In the genomic region with DNA sequence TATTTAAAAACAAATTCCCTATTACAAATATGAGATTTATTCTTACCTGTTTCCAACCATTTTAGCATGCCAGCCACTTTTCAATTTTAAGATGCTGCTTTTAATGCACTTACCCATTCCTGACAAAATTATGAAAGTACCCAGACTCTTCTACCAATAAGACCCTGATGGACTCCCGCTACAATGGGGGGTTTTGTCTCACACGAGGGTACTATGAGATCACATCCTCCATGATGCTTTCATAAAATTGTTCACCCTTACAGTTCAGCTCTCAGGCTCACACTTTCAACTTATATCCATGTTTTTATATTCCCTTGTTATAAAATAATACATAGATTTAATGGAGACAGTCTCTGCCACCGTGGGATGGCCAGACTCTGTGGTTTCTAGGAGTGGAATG, we compare ENCODE assay signal across 16 mouse cellular contexts.
DNase-seq lines count a peak whose midpoint lies in the region; ATAC-seq and TF ChIP-seq lines count a peak whose summit lies in the region.
"Had no signal": no experiment of that assay in that cellular context is flagged by ENCODE, and none has a peak within 500 bp of the region (broad histone marks: within the 10 kb centered on the region; RNA-seq: fewer than 3 reads in every experiment).

No protein-coding gene starts in this region.

- no peak overlapping the region for H3K4me3 ChIP-seq in forebrain, embryonic 11.5 days (ENCODE audit: low read depth, low read length)
- H3K4me3 ChIP-seq in forebrain, embryonic 16.5 days (replicated peaks; ENCODE audit: low read length): no peak overlapping the region
- no peak overlapping the region for H3K4me3 ChIP-seq in forebrain, embryonic 13.5 days
- no peak overlapping the region for H3K4me3 ChIP-seq in forebrain, postnatal 0 days (ENCODE audit: low read depth, low read length)
- H3K4me3 ChIP-seq: embryonic facial prominence, embryonic 10.5 days; embryonic facial prominence, embryonic 12.5 days had no signal

- H3K27me3 ChIP-seq in forebrain, embryonic 11.5 days (ENCODE audit: control insufficient read depth, insufficient read depth, low read length): no peaks in the 10 kb centered on the region
- no peaks in the 10 kb centered on the region for H3K27me3 ChIP-seq in forebrain, embryonic 16.5 days (replicated peaks; ENCODE audit: control insufficient read depth, insufficient read depth, low read length)
- H3K27me3 ChIP-seq in forebrain, embryonic 13.5 days: no peaks in the 10 kb centered on the region
- no peaks in the 10 kb centered on the region for H3K27me3 ChIP-seq in forebrain, postnatal 0 days (ENCODE audit: insufficient read depth, low read length)
- H3K27me3 ChIP-seq: embryonic facial prominence, embryonic 12.5 days had no signal

- no peak for TF ChIP-seq POLR2A in brain, embryonic 14.5 days (IDR thresholded peaks at IDR 0.05; ENCODE audit: borderline replicate concordance, extremely low read depth, insufficient read depth, insufficient read length, poor library complexity, severe bottlenecking)

- no peak overlapping the region for H3K4me2 ChIP-seq in forebrain, embryonic 11.5 days (ENCODE audit: low read depth, low read length, severe bottlenecking)
- H3K4me2 ChIP-seq in forebrain, embryonic 16.5 days (ENCODE audit: low read length): no peak overlapping the region
- H3K4me2 ChIP-seq in forebrain, embryonic 13.5 days: peak overlapping the region; percentile 12; the same call in 1 of the 2 replicates
- no peak overlapping the region for H3K4me2 ChIP-seq in forebrain, postnatal 0 days (ENCODE audit: low read depth)
- H3K4me2 ChIP-seq: embryonic facial prominence, embryonic 12.5 days had no signal

- H3K9ac ChIP-seq in forebrain, embryonic 11.5 days (ENCODE audit: low read length): no peak overlapping the region
- no peak overlapping the region for H3K9ac ChIP-seq in forebrain, embryonic 16.5 days (replicated peaks; ENCODE audit: low read depth, low read length)
- no peak overlapping the region for H3K9ac ChIP-seq in forebrain, embryonic 13.5 days
- no peak overlapping the region for H3K9ac ChIP-seq in forebrain, postnatal 0 days
- H3K9ac ChIP-seq: embryonic facial prominence, embryonic 12.5 days had no signal

- no peak for DNase-seq in forebrain, embryonic 11.5 days (ENCODE audit: low spot score)
- no peak for DNase-seq in forebrain, postnatal 0 days
- peak; percentile 12 for DNase-seq in brain, embryonic 14.5 days (ENCODE audit: low read depth)
- no peak for DNase-seq in liver
- DNase-seq: adrenal gland, adult 2 months; adrenal gland, postnatal 10 days; adrenal gland, postnatal 25 days; cerebellum, adult 11-12 months; cerebellum, adult 2 months; cerebellum, adult 9-10 months; cerebellum, postnatal 10 days; cerebellum, postnatal 25 days had no signal

- WGBS in forebrain, embryonic 11.5 days: 50% methylated on average over 3 of the region's 3 CpGs
- WGBS in forebrain, embryonic 16.5 days: 35% methylated on average over 3 of the region's 3 CpGs
- 39% methylated on average over 3 of the region's 3 CpGs for whole genome bisulfite sequencing in forebrain, embryonic 13.5 days
- 34% methylated on average over 3 of the region's 3 CpGs for WGBS in forebrain, postnatal 0 days

- no peaks in the 10 kb centered on the region for H3K4me1 ChIP-seq in forebrain, embryonic 11.5 days (replicated peaks; ENCODE audit: control insufficient read depth, insufficient read depth, low read length)
- H3K4me1 ChIP-seq in forebrain, embryonic 16.5 days (replicated peaks; ENCODE audit: control insufficient read depth, insufficient read depth, low read length): peaks cover 8% of the 10 kb centered on the region
- H3K4me1 ChIP-seq in forebrain, embryonic 13.5 days: peaks cover 17% of the 10 kb centered on the region
- no peaks in the 10 kb centered on the region for H3K4me1 ChIP-seq in forebrain, postnatal 0 days (ENCODE audit: insufficient read depth)
- H3K4me1 ChIP-seq: embryonic facial prominence, embryonic 12.5 days had no signal

- no peak overlapping the region for H3K27ac ChIP-seq in forebrain, embryonic 11.5 days (ENCODE audit: low read depth, low read length)
- no peak overlapping the region for H3K27ac ChIP-seq in forebrain, embryonic 16.5 days (ENCODE audit: low read length)
- H3K27ac ChIP-seq in forebrain, embryonic 13.5 days: no peak overlapping the region
- H3K27ac ChIP-seq in forebrain, postnatal 0 days (ENCODE audit: low read depth, low read length): no peak overlapping the region
- H3K27ac ChIP-seq: embryonic facial prominence, embryonic 10.5 days; embryonic facial prominence, embryonic 12.5 days had no signal

- no peak for TF ChIP-seq CTCF in forebrain, postnatal 0 days (IDR thresholded peaks at IDR 0.05; ENCODE audit: low read depth)
- TF ChIP-seq CTCF in brain, embryonic 14.5 days (IDR thresholded peaks at IDR 0.05; ENCODE audit: borderline replicate concordance, extremely low read depth, insufficient read depth, insufficient read length): no peak

- no peaks in the 10 kb centered on the region for H3K36me3 ChIP-seq in forebrain, embryonic 11.5 days (ENCODE audit: control insufficient read depth, insufficient read depth, low read length)
- H3K36me3 ChIP-seq in forebrain, embryonic 16.5 days (ENCODE audit: control insufficient read depth, insufficient read depth): no peaks in the 10 kb centered on the region
- H3K36me3 ChIP-seq in forebrain, embryonic 13.5 days (ENCODE audit: poor library complexity, severe bottlenecking): no peaks in the 10 kb centered on the region
- no peaks in the 10 kb centered on the region for H3K36me3 ChIP-seq in forebrain, postnatal 0 days (ENCODE audit: insufficient read depth)
- H3K36me3 ChIP-seq: embryonic facial prominence, embryonic 10.5 days; embryonic facial prominence, embryonic 12.5 days had no signal

- peak; percentile 54; the same call in 1 of the 2 replicates for ATAC-seq in forebrain, embryonic 11.5 days (replicated peaks; ENCODE audit: low FRiP score)
- ATAC-seq in forebrain, embryonic 16.5 days: no peak
- ATAC-seq in forebrain, embryonic 13.5 days: no peak
- no peak for ATAC-seq in forebrain, postnatal 0 days

- no peaks in the 10 kb centered on the region for H3K9me3 ChIP-seq in forebrain, embryonic 11.5 days (ENCODE audit: control insufficient read depth, low read length)
- no peaks in the 10 kb centered on the region for H3K9me3 ChIP-seq in forebrain, embryonic 16.5 days (ENCODE audit: control insufficient read depth, low read length)
- no peaks in the 10 kb centered on the region for H3K9me3 ChIP-seq in forebrain, embryonic 13.5 days (replicated peaks)
- H3K9me3 ChIP-seq in forebrain, postnatal 0 days (ENCODE audit: low read length): no peaks in the 10 kb centered on the region
- H3K9me3 ChIP-seq: embryonic facial prominence, embryonic 10.5 days; embryonic facial prominence, embryonic 12.5 days had no signal
